Mouse (Mus musculus): ENCODE measurements around the gene Gm28053. TPM values are rescaled to one million over a fixed set of nuclear protein-coding genes. Genes with fewer than 3 reads are reported as not detected.

The Gm28053 gene
- total RNA-seq, 2 experiments from 2014 or later, result not detected

- DNase-seq (ENCODE audit: low spot score in 2 of 2), result no peak
Observed at GRCm38 (mm10) chr6:48740501-48741169, 22.2 kb downstream of the Gm28053 start.

- no peak for DNase-seq (ENCODE audit: low spot score in 2 of 2)
Observed at GRCm38 (mm10) chr6:48741273-48741672, 22.9 kb downstream of the Gm28053 start.

DNA sequence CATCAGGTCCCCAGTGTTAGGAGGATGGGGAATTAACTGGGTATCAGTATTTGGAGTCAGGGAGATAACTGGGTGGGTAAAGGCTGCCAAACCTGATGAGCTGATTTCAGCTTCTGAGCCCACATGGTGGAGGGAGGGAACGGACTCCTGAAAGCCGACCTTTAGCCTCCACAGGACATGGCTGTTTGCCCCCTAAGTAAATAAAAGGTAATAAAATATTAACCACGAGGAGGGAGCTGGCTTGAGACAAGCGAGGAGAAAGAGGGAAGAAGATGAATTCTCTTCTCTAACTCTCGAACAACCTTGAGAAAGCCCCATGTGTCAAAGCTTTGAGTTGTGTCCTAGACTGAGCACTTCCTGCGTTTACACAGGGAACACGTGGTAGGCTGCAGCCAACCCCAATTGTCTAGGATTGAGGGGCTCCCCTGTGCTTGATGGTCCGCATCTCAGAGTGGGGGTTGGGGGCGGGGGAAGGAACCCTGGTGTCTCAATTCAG, 23.4 kb downstream of the Gm28053 start:
- DNase-seq (ENCODE audit: low spot score in 2 of 2), result no peak

DNA sequence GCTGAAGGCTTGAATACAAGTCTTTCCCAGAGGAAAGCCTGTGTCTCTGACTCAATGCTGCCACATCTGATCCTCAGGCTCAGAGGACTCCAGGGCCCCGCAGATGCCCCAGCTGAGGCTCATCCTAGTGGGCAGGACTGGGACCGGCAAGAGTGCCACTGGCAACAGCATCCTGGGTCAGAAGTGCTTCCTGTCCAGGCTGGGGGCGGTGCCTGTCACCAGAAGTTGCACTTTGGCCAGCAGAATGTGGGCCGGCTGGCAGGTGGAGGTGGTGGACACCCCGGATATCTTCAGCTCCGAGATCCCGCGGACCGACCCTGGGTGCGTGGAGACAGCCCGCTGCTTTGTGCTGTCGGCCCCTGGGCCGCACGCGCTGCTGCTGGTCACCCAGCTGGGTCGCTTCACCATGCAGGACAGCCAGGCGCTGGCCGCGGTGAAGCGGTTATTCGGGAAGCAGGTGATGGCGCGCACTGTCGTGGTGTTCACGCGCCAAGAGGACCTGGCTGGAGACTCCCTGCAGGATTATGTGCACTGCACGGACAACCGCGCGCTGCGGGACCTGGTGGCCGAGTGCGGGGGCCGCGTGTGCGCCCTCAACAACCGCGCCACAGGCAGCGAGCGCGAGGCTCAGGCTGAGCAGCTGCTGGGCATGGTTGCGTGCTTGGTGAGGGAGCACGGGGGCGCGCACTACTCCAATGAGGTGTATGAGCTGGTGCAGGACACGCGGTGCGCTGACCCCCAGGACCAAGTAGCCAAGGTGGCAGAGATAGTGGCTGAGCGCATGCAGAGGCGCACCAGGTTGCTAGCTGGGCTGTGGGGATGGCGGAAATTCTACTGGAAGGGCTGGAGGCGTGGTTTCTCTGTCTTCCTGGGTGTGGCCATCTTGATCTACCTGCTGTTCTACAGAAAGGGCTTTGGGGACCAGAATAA, 24.3 kb downstream of the Gm28053 start:
- peak; percentile 22 to 27 for DNase-seq (ENCODE audit: low spot score in 2 of 2)

DNA sequence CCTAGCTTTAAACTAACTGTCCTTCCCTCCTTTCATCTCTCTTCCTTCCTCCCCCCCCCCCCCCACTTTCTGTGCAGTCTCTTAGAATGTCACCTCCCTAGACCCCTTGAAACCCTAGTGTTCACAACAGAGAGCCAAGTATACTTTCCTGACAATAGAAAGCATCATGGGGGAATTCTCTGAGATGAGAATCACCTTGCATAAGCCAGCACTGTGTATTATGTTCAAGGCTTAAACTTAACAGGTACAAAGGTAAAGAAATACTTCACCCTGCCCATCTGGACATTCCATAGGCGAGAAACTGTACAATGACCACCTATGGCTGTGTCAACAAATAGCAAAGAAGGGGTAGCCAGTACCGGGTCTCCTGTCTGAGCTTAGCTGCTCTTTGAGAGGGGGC, 27.1 kb downstream of the Gm28053 start:
- DNase-seq (ENCODE audit: low spot score in 2 of 2), result no peak

DNA sequence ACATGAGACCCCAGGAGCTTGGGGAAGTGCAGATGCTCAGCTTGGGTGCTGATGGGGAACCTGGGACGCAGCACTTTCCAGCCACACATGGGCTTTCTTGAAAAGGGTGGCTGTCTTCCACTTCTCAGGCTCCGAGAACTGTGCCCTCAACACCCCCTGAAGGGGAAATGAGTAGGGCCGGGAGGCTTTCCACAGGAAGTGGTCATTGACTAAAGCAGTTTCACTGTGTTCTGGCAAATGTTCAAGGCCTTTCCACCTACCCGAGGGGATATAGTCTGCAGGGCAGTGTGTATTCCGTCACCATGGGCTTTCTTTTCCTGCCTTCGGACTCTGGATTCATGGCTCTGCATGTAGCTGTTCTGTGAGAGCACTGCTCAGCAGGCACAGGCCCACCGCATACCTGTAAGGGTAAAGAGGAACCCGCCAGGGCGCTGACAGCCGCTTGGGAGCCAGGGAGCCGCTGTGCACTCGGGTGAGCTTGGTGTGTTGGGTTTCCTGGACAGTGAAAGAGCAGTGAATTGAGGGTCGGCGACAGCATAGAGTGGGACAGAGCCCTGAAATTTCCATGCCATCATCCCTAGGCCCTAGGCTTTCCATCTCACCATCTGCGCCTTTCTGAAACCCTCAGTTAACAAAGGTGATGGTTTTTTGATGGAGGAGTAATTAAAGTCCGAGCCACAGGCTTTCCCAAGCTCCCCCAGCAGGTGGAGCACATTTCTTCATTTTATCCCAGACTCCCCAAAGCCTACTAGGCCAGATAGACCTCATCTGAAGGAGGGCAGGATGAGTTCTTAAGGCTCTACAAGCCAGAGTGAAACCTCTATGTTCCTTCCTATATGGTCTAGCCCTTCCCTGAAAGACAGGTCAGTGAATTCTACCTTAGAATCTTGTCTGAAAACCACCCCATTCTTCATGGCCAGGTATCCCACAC, 27.8 kb downstream of the Gm28053 start, which contains the start of gene Gimap5:
Gimap5 (plus strand) TSS at position 239 of the 931 bp plus-strand sequence.
- peak; percentile 22 to 41 for DNase-seq (ENCODE audit: low spot score in 2 of 2)

DNA sequence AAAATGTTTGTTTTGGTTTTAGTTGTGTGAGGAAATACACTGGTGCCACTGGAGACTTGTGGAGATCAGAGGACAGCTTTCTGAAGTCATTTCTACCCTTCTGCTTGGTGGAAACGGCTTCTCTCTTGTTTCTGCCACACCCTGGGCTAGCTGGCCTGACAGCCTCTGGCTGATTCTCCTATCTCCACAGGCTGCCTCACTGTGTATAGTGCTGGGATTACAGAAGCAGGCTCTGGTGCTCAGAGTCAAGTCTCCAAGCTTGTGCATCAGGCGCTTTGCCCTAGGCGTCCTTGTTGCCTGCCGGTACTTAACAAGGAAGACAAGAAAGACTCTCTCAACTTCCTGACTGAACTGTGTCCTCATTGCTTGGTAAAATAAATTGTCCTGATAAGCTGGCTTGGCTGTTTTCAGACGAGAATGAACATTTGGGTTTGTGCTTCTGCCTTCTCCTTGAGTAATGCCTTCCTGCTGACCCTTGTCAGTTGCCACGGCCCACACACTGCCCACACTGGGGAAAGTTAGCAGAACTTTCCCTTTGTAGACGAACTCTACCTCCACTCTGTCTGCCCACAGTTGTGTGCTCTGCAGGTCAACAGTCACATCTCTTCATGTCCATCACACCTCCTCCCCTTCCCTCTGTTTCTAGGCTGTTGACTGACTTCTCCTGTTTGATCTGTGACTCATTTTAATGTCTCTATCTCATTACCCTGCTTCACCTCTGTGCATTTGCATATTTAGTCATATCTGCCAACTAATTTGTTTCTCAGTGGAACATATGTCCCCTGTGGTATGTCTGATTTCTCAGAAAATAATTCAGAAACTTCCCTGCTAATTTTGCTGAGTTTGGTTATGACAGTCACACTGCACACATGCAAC, 28.9 kb downstream of the Gm28053 start:
- DNase-seq (ENCODE audit: low spot score in 2 of 2), result no peak

GRCm38 (mm10) chr6:48763567-48764270, 45.3 kb downstream of the Gm28053 start:
- no peak for DNase-seq (ENCODE audit: low spot score in 2 of 2)

DNA sequence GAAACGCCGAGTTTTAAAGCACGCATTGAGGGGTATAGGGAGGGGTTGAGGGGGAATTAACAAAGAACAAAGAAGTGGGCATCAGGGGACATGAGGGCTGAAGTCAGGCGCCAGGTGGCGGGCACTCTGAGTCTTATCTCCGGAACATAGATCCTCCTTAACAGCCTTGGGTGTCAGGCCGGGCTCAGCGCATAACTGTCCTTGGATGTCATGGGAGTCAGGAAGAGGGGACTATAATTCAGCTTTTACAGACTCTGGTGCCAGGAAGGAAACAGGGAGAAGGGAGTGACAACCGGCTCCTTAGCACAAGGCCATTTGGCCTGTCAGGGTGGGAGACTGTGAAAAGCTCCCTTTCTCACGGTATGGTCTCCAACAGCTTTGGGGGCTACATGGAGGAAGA, 46.1 kb downstream of the Gm28053 start:
- DNase-seq (ENCODE audit: low spot score in 2 of 2), result no peak

DNA sequence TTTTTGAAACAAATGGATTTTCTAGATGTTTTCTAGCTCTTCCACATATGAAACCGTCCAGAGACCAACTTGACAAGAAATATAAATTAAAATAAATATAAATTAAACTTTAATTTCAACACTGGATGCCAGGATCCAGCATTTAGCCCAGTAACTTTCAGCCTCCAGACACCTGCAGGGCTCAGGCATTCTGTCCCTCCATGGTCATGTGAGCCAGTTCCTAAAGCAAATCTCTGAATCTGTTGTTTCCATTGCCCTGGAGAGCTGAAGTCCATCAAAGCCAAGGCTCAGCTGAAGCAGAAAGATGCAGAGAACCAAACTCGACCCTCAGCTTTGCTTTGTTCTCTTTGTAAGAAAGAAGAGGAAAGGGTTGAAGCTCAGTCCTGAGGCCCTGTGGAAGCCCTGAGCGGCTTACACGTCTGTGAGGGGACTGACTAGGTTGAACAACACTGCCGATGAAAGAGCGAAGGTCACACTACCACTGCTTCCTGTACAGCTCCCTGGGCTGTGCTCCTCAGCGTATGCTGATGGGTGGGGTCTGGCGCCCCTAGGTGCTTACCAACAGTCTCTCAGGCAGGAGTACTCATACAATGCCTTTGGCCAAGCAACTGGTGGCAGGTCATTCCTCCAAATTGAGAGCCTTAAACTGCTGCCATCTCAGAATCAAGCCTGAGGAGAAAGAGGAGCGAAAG, 49.9 kb downstream of the Gm28053 start:
- DNase-seq (ENCODE audit: low spot score in 2 of 2), result no peak

- DNase-seq (ENCODE audit: low spot score in 2 of 2), result no peak
Observed at GRCm38 (mm10) chr6:48768933-48769332, 50.5 kb downstream of the Gm28053 start.

- no peak for DNase-seq (ENCODE audit: low spot score in 2 of 2)
Observed at GRCm38 (mm10) chr6:48770696-48771095, 52.3 kb downstream of the Gm28053 start, which contains the start of gene Gimap3. Gimap3 (minus strand) TSS chr6:48770851.

- peak; percentile 84 to 85 for DNase-seq (ENCODE audit: low spot score in 2 of 2)
Observed at GRCm38 (mm10) chr6:48772030-48772429, 53.6 kb downstream of the Gm28053 start.

DNA sequence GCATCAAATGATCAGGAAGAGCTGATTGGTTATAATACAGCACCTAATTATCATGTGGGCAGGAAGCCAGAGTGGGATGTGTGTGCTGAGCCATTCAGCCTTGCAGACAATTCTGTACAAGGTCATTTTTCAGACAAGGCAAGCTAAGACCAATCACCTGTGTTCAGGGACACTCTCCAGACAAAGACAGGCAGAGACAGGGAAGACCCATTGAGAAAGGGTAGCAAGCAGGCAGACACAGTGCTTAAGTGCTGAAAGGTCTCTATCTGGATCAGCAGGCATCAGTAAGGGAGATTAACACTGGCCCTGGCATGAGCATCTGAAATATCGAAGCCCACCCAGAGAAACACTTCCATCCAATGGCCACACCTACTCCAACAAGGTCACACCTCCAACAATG, 66.0 kb downstream of the Gm28053 start:
- DNase-seq (ENCODE audit: low spot score in 2 of 2), result no peak

DNA sequence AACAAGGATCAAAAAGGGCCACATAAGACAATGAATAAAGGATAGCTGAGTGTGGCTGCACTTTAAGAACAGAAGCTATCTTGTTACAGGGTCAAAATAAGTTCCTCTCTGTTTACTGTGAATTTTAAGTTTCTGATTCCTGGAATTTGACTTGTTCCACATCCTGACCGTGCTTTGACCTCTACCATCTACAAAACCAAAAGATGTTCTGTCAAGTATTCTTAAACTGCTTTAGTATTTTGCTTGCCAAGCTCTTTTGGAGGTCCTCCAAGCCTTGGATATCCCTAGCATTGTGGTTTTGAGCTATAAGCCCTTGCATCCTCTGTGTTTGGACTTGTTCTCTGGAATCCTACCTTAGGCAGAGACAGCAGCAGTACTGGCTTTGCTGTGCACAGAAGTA, 66.8 kb downstream of the Gm28053 start:
- DNase-seq (ENCODE audit: low spot score in 2 of 2), result no peak

DNA sequence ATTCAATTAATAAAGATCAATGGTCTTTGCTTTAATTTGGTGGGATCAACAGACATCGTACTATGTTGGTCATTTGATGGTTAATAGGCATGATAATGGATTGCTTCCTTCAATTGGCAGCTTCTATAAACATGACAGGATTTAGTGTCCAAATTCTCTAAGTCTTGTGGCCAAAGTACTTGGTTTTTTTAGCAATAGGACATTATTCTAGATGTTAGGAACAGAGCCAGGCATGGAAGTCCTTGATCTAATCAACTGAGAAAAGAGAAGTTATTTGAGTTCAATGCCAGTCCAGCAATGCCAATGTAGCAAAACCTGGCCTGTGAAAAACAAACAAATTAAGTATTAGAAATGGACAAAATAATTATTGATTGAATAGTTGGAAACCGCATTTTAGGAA, 67.2 kb downstream of the Gm28053 start:
- DNase-seq (ENCODE audit: low spot score in 2 of 2), result no peak

DNA sequence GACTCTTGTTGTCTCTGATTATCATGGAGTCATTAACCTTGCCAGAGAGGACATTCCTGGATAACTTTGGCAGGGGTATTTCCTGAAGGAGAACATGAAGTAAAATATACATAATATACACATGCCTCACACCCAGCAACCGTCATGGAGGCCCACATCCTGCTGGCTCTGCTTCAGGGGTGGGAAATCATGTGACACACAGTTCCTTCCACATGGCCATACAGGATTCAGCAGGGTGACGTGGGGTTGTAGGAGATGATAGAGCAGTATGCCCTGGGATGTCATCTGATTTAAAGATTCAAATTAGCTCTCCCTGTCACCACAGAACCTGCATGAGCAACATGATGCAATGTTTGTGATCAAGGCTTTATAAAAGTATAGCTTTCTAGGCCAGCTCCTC, 69.5 kb downstream of the Gm28053 start:
- no peak for DNase-seq (ENCODE audit: low spot score in 2 of 2)

- no peak for DNase-seq (ENCODE audit: low spot score in 2 of 2)
Observed at GRCm38 (mm10) chr6:48801897-48802296, 83.5 kb downstream of the Gm28053 start.

Measured in layer of hippocampus, postnatal 10 days (tissue).